Mouse (Mus musculus): ENCODE results near the gene Cmpk2. TPM values are rescaled to one million over a fixed set of nuclear protein-coding genes. Genes with fewer than 3 reads are reported as not detected.
A peak's percentile ranks its signal among the peaks of the same experiment; 100 is the strongest.

The Cmpk2 gene
- total and polyA plus RNA-seq, 2 experiments, result 4.8 to 7.0 TPM

- no peak overlapping the region for H3K4me3 ChIP-seq (ENCODE audit: insufficient read depth, low read depth, low read length)
- no peaks in the 10 kb centered on the region for H3K79me2 ChIP-seq (ENCODE audit: control insufficient read depth, insufficient read depth, low read length)
- 41% methylated on average over 5 of the region's 5 CpGs for WGBS
- H3K4me1 ChIP-seq (ENCODE audit: control insufficient read depth, insufficient read depth, low read length), result peaks cover 7% of the 10 kb centered on the region
- peaks cover 2% of the 10 kb centered on the region; the same call in 1 of the 2 replicates for H3K36me3 ChIP-seq (ENCODE audit: control insufficient read depth, insufficient read depth, low read length)
- H3K27ac ChIP-seq (replicated peaks; ENCODE audit: insufficient read depth, low read depth, low read length), result no peak overlapping the region
- H3K9ac ChIP-seq (ENCODE audit: low read depth, low read length), result no peak overlapping the region
- no peaks in the 10 kb centered on the region for H3K27me3 ChIP-seq (ENCODE audit: control insufficient read depth, insufficient read depth, low read length)
- DNase-seq (ENCODE audit: extremely low read depth, low read depth, low spot score), result no peak
- no peak for TF ChIP-seq CTCF (IDR thresholded peaks at IDR 0.05; ENCODE audit: low read depth, low read length)
- no peak for TF ChIP-seq POLR2A (IDR thresholded peaks at IDR 0.05; ENCODE audit: extremely low read depth, insufficient read depth, low read length)
Measured at GRCm38 (mm10) chr12:26454682-26455081, 14.3 kb upstream of the Cmpk2 start.

- WGBS, result 35% methylated on average over 13 of the region's 13 CpGs
- Histone ChIP-seq H3K27ac (replicated peaks; ENCODE audit: insufficient read depth, low read depth, low read length) (peak within 1 kb of the TSS; percentile 46), H3K79me2 (ENCODE audit: control insufficient read depth, insufficient read depth, low read length) (no peaks in the 10 kb centered on the region), H3K36me3 (ENCODE audit: control insufficient read depth, insufficient read depth, low read length) (no peaks in the 10 kb centered on the region), H3K9ac (ENCODE audit: low read depth, low read length) (peak within 1 kb of the TSS; percentile 58), H3K4me1 (ENCODE audit: control insufficient read depth, insufficient read depth, low read length) (peaks cover 15% of the 10 kb centered on the region), H3K27me3 (ENCODE audit: control insufficient read depth, insufficient read depth, low read length) (no peaks in the 10 kb centered on the region), H3K4me3 (ENCODE audit: insufficient read depth, low read depth, low read length) (peak within 1 kb of the TSS; percentile 67)
- DNase-seq (ENCODE audit: extremely low read depth, low read depth, low spot score), result peak; percentile 79
- TF ChIP-seq POLR2A (IDR thresholded peaks at IDR 0.05; ENCODE audit: extremely low read depth, insufficient read depth, low read length) (0 out of 2 replicates have a peak, but pooled peaks have one; percentile 13), CTCF (IDR thresholded peaks at IDR 0.05; ENCODE audit: low read depth, low read length) (no peak)
Measured at GRCm38 (mm10) chr12:26456028-26456698, 12.8 kb upstream of the Cmpk2 start, which contains the start of gene Rsad2. Gene Rsad2, minus strand, starts transcription at chr12:26456452.

GRCm38 (mm10) chr12:26460091-26460490 is 8.9 kb upstream of the Cmpk2 start:
- no peak overlapping the region for H3K4me3 ChIP-seq (ENCODE audit: insufficient read depth, low read depth, low read length)
- 1% methylated on average over 2 of the region's 2 CpGs for WGBS
- no peak for TF ChIP-seq CTCF (IDR thresholded peaks at IDR 0.05; ENCODE audit: low read depth, low read length)
- no peak for TF ChIP-seq POLR2A (IDR thresholded peaks at IDR 0.05; ENCODE audit: extremely low read depth, insufficient read depth, low read length)
- H3K79me2 ChIP-seq (ENCODE audit: control insufficient read depth, insufficient read depth, low read length), result no peaks in the 10 kb centered on the region
- peaks cover 11% of the 10 kb centered on the region for H3K4me1 ChIP-seq (ENCODE audit: control insufficient read depth, insufficient read depth, low read length)
- DNase-seq (ENCODE audit: extremely low read depth, low read depth, low spot score), result peak; percentile 99
- no peaks in the 10 kb centered on the region for H3K36me3 ChIP-seq (ENCODE audit: control insufficient read depth, insufficient read depth, low read length)
- H3K9ac ChIP-seq (ENCODE audit: low read depth, low read length), result 0 out of 2 replicates have a peak overlapping the region, but pooled peaks have one; percentile 21
- no peaks in the 10 kb centered on the region for H3K27me3 ChIP-seq (ENCODE audit: control insufficient read depth, insufficient read depth, low read length)
- H3K27ac ChIP-seq (replicated peaks; ENCODE audit: insufficient read depth, low read depth, low read length), result peak overlapping the region; percentile 76

- Histone ChIP-seq H3K4me3 (ENCODE audit: insufficient read depth, low read depth, low read length) (no peak overlapping the region), H3K27me3 (ENCODE audit: control insufficient read depth, insufficient read depth, low read length) (no peaks in the 10 kb centered on the region), H3K27ac (replicated peaks; ENCODE audit: insufficient read depth, low read depth, low read length) (no peak overlapping the region), H3K9ac (ENCODE audit: low read depth, low read length) (no peak overlapping the region), H3K36me3 (ENCODE audit: control insufficient read depth, insufficient read depth, low read length) (no peaks in the 10 kb centered on the region), H3K79me2 (ENCODE audit: control insufficient read depth, insufficient read depth, low read length) (no peaks in the 10 kb centered on the region), H3K4me1 (ENCODE audit: control insufficient read depth, insufficient read depth, low read length) (peaks cover 5% of the 10 kb centered on the region; the same call in 1 of the 2 replicates)
- no peak for DNase-seq (ENCODE audit: extremely low read depth, low read depth, low spot score)
- WGBS, result 76% methylated on average over 5 of the region's 5 CpGs
- TF ChIP-seq POLR2A (IDR thresholded peaks at IDR 0.05; ENCODE audit: extremely low read depth, insufficient read depth, low read length), result no peak
- no peak for TF ChIP-seq CTCF (IDR thresholded peaks at IDR 0.05; ENCODE audit: low read depth, low read length)
Measured at GRCm38 (mm10) chr12:26465600-26465999, 3.4 kb upstream of the Cmpk2 start.

GRCm38 (mm10) chr12:26470042-26470409 is 1.0 kb downstream of the Cmpk2 start:
- no peaks in the 10 kb centered on the region for H3K79me2 ChIP-seq (ENCODE audit: control insufficient read depth, insufficient read depth, low read length)
- peak overlapping the region; percentile 83; the same call in 1 of the 2 replicates for H3K9ac ChIP-seq (ENCODE audit: low read depth, low read length)
- H3K27me3 ChIP-seq (ENCODE audit: control insufficient read depth, insufficient read depth, low read length), result no peaks in the 10 kb centered on the region
- no peak for TF ChIP-seq CTCF (IDR thresholded peaks at IDR 0.05; ENCODE audit: low read depth, low read length)
- no peak for TF ChIP-seq POLR2A (IDR thresholded peaks at IDR 0.05; ENCODE audit: extremely low read depth, insufficient read depth, low read length)
- no peaks in the 10 kb centered on the region for H3K36me3 ChIP-seq (ENCODE audit: control insufficient read depth, insufficient read depth, low read length)
- no peak for DNase-seq (ENCODE audit: extremely low read depth, low read depth, low spot score)
- 18% methylated on average over 6 of the region's 6 CpGs for WGBS
- H3K27ac ChIP-seq (replicated peaks; ENCODE audit: insufficient read depth, low read depth, low read length), result no peak overlapping the region
- H3K4me1 ChIP-seq (ENCODE audit: control insufficient read depth, insufficient read depth, low read length), result peaks cover 2% of the 10 kb centered on the region; the same call in 1 of the 2 replicates
- H3K4me3 ChIP-seq (ENCODE audit: insufficient read depth, low read depth, low read length), result peak overlapping the region; percentile 85

- TF ChIP-seq CTCF (IDR thresholded peaks at IDR 0.05; ENCODE audit: low read depth, low read length) (no peak), POLR2A (IDR thresholded peaks at IDR 0.05; ENCODE audit: extremely low read depth, insufficient read depth, low read length) (no peak)
- Histone ChIP-seq H3K27ac (replicated peaks; ENCODE audit: insufficient read depth, low read depth, low read length) (no peak overlapping the region), H3K36me3 (ENCODE audit: control insufficient read depth, insufficient read depth, low read length) (no peaks in the 10 kb centered on the region), H3K4me3 (ENCODE audit: insufficient read depth, low read depth, low read length) (no peak overlapping the region), H3K79me2 (ENCODE audit: control insufficient read depth, insufficient read depth, low read length) (no peaks in the 10 kb centered on the region), H3K4me1 (ENCODE audit: control insufficient read depth, insufficient read depth, low read length) (peaks cover 2% of the 10 kb centered on the region; the same call in 1 of the 2 replicates), H3K27me3 (ENCODE audit: control insufficient read depth, insufficient read depth, low read length) (no peaks in the 10 kb centered on the region), H3K9ac (ENCODE audit: low read depth, low read length) (no peak overlapping the region)
- 10% methylated on average over 3 of the region's 3 CpGs for WGBS
- DNase-seq (ENCODE audit: extremely low read depth, low read depth, low spot score), result no peak
Measured at GRCm38 (mm10) chr12:26471376-26471775, 2.4 kb downstream of the Cmpk2 start.
